Mouse (Mus musculus) midbrain, embryonic 15.5 days (tissue): ENCODE measurements at regions not wholly inside any gene's neighbourhood (a gene's known extent, or its start where the extent isn't known, plus 50 kb on each side); places are given as distances from the start of the nearest gene placed in this dataset.

Source experiments
- ATAC-seq: fragments of 200-750 bp; cut with Nextera tagmentation; replicated peaks from 2 replicates; pipeline ENCODE4 v1.8.0; 2017; ENCODE audit warnings: moderate TSS enrichment
- H3K27ac ChIP-seq: fragments of 300-500 bp; sonication (generic); 2 replicates; pipeline ENCODE4 v1.5.1; 2015; ENCODE audit warnings: mild to moderate bottlenecking, inconsistent platforms
- H3K27me3 ChIP-seq: fragments of 300-500 bp; sonication (generic); replicated peaks from 2 replicates; pipeline ENCODE4 v1.6.1; 2015; ENCODE audit warnings: inconsistent platforms
- H3K36me3 ChIP-seq: fragments of 300-500 bp; sonication (generic); replicated peaks from 2 replicates; pipeline ENCODE4 v1.6.1; 2015; ENCODE audit warnings: inconsistent platforms
- H3K4me1 ChIP-seq: fragments of 300-500 bp; sonication (generic); 2 replicates; pipeline ENCODE4 v1.6.1; 2015; ENCODE audit warnings: inconsistent platforms
- H3K4me2 ChIP-seq: fragments of 300-500 bp; sonication (generic); 2 replicates; pipeline ENCODE4 v1.6.1; 2015; ENCODE audit warnings: inconsistent platforms, mild to moderate bottlenecking, moderate library complexity
- H3K4me3 ChIP-seq: fragments of 300-500 bp; sonication (generic); 2 replicates; pipeline ENCODE4 v1.5.1; 2015; ENCODE audit warnings: mild to moderate bottlenecking, inconsistent platforms
- H3K9ac ChIP-seq: fragments of 300-500 bp; sonication (generic); 2 replicates; pipeline ENCODE4 v1.6.1; 2015; ENCODE audit warnings: mild to moderate bottlenecking, inconsistent platforms
- H3K9me3 ChIP-seq: fragments of 300-500 bp; sonication (generic); 2 replicates; pipeline ENCODE4 v1.6.1; 2016; ENCODE audit warnings: inconsistent platforms
- WGBS: fragments of 180-500 bp; shearing (Covaris S2); methylation state at CpG from one replicate; pipeline ENCODE4 v1.1.7; 2015; ENCODE audit warnings: mixed read lengths; 5-methylcytosine and 5-hydroxymethylcytosine counted together

DNA sequence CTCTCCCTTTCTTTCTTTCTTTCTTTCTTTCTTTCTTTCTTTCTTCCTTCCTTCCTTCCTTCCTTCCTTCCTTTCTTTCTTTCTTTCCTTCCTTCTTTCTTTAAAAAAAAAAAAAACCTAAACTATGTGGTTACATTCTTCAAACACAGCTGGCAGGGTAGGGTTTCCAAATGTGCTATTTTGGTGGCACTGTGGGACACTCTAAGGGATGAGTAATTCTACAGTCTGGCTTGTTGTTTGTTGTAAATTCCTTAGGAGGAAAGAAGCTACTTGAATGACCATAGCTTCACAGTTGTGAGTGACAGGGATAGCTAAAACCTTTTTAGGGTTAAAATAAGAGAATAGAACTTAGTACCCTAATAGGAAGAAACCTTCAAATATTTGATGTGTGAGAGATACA is 342.4 kb downstream of the Osr1 start:
- no peaks in the 10 kb centered on the region for H3K9me3 ChIP-seq
- no peak overlapping the region for H3K27ac ChIP-seq
- no peaks in the 10 kb centered on the region for H3K36me3 ChIP-seq
- H3K4me1 ChIP-seq: no peaks in the 10 kb centered on the region
- no peaks in the 10 kb centered on the region for H3K27me3 ChIP-seq
- ATAC-seq: no peak
- no peak overlapping the region for H3K9ac ChIP-seq
- H3K4me2 ChIP-seq: no peak overlapping the region
- H3K4me3 ChIP-seq: no peak overlapping the region

DNA sequence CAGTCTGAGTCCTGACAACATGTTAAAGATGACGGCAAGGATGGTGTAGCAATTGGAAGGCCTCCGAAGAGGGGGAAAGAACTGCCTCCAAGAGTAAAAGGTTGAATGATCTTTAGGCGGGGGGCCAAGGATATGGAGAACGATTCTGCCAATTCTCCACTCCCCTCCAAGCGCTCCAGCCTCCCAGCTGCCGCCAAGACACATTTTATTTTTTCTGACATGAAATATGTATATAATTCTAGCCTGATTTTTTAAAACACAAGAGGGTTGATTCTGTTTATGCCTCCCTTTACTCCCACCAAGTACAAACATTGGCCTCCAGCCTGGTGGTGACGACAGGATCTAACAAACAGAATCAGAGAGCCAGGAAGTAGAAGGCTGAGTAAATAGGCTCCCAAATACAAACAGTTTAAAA is 345.8 kb downstream of the Osr1 start:
- Histone ChIP-seq H3K27me3 (no peaks in the 10 kb centered on the region), H3K36me3 (no peaks in the 10 kb centered on the region), H3K9ac (no peak overlapping the region), H3K4me2 (no peak overlapping the region), H3K4me1 (no peaks in the 10 kb centered on the region), H3K4me3 (no peak overlapping the region), H3K27ac (no peak overlapping the region), H3K9me3 (no peaks in the 10 kb centered on the region)
- no peak for ATAC-seq
- WGBS: 79% methylated on average over 7 of the region's 7 CpGs

DNA sequence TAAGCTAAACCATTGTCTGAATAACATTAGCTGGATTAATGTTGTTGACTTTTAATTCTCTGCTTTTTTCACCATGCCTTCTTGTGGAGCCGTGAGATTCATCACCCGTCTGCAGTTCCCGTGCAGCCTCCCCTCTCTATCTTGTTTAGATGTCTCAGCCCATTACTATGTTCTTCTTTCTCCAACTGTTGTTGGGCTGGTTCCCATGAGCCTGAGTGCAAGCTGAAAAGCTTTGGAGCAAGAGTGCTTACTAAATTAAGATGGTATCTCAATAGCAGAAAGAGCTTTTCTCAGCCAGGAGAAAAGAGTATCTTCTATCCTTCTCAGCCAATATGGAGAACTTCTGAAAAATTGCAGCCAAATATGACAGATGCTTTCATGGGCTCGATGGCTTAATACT is 348.1 kb downstream of the Osr1 start:
- no peak overlapping the region for H3K4me2 ChIP-seq
- no peaks in the 10 kb centered on the region for H3K4me1 ChIP-seq
- ATAC-seq: no peak
- H3K27ac ChIP-seq: no peak overlapping the region
- H3K4me3 ChIP-seq: no peak overlapping the region
- 76% methylated on average over 4 of the region's 4 CpGs for WGBS
- no peak overlapping the region for H3K9ac ChIP-seq
- no peaks in the 10 kb centered on the region for H3K27me3 ChIP-seq
- H3K9me3 ChIP-seq: no peaks in the 10 kb centered on the region
- no peaks in the 10 kb centered on the region for H3K36me3 ChIP-seq

DNA sequence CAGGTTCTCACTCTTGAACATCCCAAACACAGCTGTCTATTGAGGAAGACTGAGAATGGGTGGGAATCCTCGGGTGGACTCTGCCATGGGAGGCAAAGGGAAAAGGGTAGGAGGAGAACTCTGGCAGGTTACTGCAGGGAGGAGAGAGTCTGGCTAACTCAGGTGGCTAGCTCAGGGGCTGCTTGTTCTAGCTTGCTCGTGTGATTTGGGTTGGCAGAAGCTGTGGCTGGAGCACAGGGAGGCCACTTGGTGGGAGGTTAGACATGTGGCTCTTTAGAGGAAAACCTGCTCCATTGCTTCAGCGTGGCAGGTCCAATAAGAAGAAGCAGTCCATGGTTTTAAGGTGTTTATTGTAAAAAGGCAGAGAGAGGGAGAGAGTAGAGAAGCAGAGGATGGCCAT is 349.1 kb downstream of the Osr1 start:
- Histone ChIP-seq H3K27me3 (no peaks in the 10 kb centered on the region), H3K4me1 (no peaks in the 10 kb centered on the region), H3K27ac (no peak overlapping the region), H3K9ac (no peak overlapping the region), H3K36me3 (no peaks in the 10 kb centered on the region), H3K4me2 (no peak overlapping the region), H3K4me3 (no peak overlapping the region), H3K9me3 (no peaks in the 10 kb centered on the region)
- 75% methylated on average over 3 of the region's 3 CpGs for WGBS
- no peak for ATAC-seq

GRCm38 (mm10) chr12:9919433-9919832 is 349.5 kb downstream of the Osr1 start:
- no peak overlapping the region for H3K4me2 ChIP-seq
- ATAC-seq: no peak
- H3K9ac ChIP-seq: no peak overlapping the region
- H3K4me3 ChIP-seq: no peak overlapping the region
- WGBS: 66% methylated on average over 4 of the region's 4 CpGs
- H3K27ac ChIP-seq: no peak overlapping the region
- H3K4me1 ChIP-seq: no peaks in the 10 kb centered on the region
- H3K36me3 ChIP-seq: no peaks in the 10 kb centered on the region
- no peaks in the 10 kb centered on the region for H3K9me3 ChIP-seq
- H3K27me3 ChIP-seq: no peaks in the 10 kb centered on the region

GRCm38 (mm10) chr12:9920401-9920800 is 350.5 kb downstream of the Osr1 start:
- Histone ChIP-seq H3K27me3 (no peaks in the 10 kb centered on the region), H3K4me2 (no peak overlapping the region), H3K9ac (no peak overlapping the region), H3K4me3 (no peak overlapping the region), H3K36me3 (no peaks in the 10 kb centered on the region), H3K4me1 (no peaks in the 10 kb centered on the region), H3K27ac (no peak overlapping the region), H3K9me3 (no peaks in the 10 kb centered on the region)
- WGBS: 96% methylated on average over 2 of the region's 2 CpGs
- ATAC-seq: no peak

GRCm38 (mm10) chr12:9921591-9922198 is 351.8 kb downstream of the Osr1 start:
- Histone ChIP-seq H3K9me3 (no peaks in the 10 kb centered on the region), H3K4me1 (no peaks in the 10 kb centered on the region), H3K27ac (no peak overlapping the region), H3K4me2 (no peak overlapping the region), H3K4me3 (no peak overlapping the region), H3K9ac (no peak overlapping the region), H3K36me3 (no peaks in the 10 kb centered on the region), H3K27me3 (no peaks in the 10 kb centered on the region)
- ATAC-seq: no peak
- WGBS: 93% methylated on average over 2 of the region's 2 CpGs

GRCm38 (mm10) chr12:9924561-9924960 is 354.6 kb downstream of the Osr1 start:
- Histone ChIP-seq H3K36me3 (no peaks in the 10 kb centered on the region), H3K9me3 (no peaks in the 10 kb centered on the region), H3K4me3 (no peak overlapping the region), H3K4me1 (no peaks in the 10 kb centered on the region), H3K4me2 (no peak overlapping the region), H3K27me3 (no peaks in the 10 kb centered on the region), H3K9ac (no peak overlapping the region), H3K27ac (no peak overlapping the region)
- ATAC-seq: no peak
- WGBS: 87% methylated on average over 3 of the region's 3 CpGs

- Histone ChIP-seq H3K4me2 (no peak overlapping the region), H3K9me3 (no peaks in the 10 kb centered on the region), H3K27ac (no peak overlapping the region), H3K9ac (no peak overlapping the region), H3K4me1 (no peaks in the 10 kb centered on the region), H3K4me3 (no peak overlapping the region), H3K36me3 (no peaks in the 10 kb centered on the region), H3K27me3 (no peaks in the 10 kb centered on the region)
- ATAC-seq: no peak
- 86% methylated on average over 3 of the region's 3 CpGs for WGBS
Measured at GRCm38 (mm10) chr12:9934158-9934557, 364.2 kb downstream of the Osr1 start.

DNA sequence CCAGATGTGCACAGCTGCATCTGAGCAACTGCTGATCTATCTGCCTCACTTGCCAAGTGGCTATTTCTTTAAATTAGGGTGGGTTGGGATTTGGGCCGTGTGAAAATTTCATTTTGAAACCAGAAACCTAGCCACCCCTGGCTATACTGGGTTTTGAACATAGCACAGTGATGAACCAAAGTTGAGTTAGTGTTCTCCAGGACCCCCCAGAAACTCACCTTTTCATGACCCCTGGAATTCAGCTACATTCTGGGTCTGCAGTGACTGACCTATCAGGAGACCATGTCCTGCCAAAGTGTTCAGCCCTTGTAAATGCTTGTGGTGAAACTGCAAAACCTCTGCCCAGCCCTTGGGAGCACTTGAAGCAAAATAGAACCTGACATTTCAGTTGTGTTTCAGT is 371.4 kb downstream of the Osr1 start:
- H3K27me3 ChIP-seq: no peaks in the 10 kb centered on the region
- WGBS: 75% methylated on average over 1 of the region's 1 CpGs
- H3K4me2 ChIP-seq: no peak overlapping the region

GRCm38 (mm10) chr12:9941823-9942222 is 371.9 kb downstream of the Osr1 start:
- Histone ChIP-seq H3K4me2 (no peak overlapping the region), H3K36me3 (no peaks in the 10 kb centered on the region), H3K4me1 (no peaks in the 10 kb centered on the region), H3K4me3 (no peak overlapping the region), H3K27ac (no peak overlapping the region), H3K9ac (no peak overlapping the region), H3K9me3 (no peaks in the 10 kb centered on the region), H3K27me3 (no peaks in the 10 kb centered on the region)
- ATAC-seq: no peak
- WGBS: 86% methylated on average over 3 of the region's 3 CpGs

More for the DNA sequence above, 371.4 kb downstream of the Osr1 start:
- H3K4me3 ChIP-seq: no peak overlapping the region
- no peak overlapping the region for H3K9ac ChIP-seq
- no peak for ATAC-seq
- no peaks in the 10 kb centered on the region for H3K36me3 ChIP-seq
- no peaks in the 10 kb centered on the region for H3K9me3 ChIP-seq
- H3K27ac ChIP-seq: no peak overlapping the region
- H3K4me1 ChIP-seq: no peaks in the 10 kb centered on the region

DNA sequence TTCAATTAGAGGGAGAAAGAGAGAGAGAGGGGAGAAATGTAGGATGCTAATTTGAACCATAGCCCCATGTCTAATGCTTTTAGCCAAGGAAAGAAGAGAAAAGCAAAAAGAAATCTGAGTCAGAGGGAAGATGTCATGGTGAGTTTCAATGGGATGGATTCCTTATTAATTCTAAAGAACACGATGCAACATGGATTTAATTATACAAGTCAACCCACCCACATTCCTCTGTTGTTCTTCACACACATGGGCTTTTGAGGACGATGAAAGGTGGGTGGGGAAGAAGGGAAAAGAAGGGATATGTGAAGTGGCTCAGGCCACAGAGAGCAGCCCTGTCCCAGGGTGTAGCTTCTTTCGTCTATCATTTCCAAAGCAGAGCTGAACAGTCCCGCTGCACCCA is 378.9 kb downstream of the Osr1 start:
- no peak overlapping the region for H3K9ac ChIP-seq

GRCm38 (mm10) chr12:9952372-9952771 is 382.5 kb downstream of the Osr1 start:
- no peaks in the 10 kb centered on the region for H3K36me3 ChIP-seq
- H3K4me3 ChIP-seq: no peak overlapping the region
- no peaks in the 10 kb centered on the region for H3K9me3 ChIP-seq
- H3K27ac ChIP-seq: no peak overlapping the region
- H3K27me3 ChIP-seq: no peaks in the 10 kb centered on the region
- H3K9ac ChIP-seq: no peak overlapping the region
- ATAC-seq: no peak
- WGBS: 91% methylated on average over 2 of the region's 2 CpGs
- H3K4me1 ChIP-seq: no peaks in the 10 kb centered on the region
- no peak overlapping the region for H3K4me2 ChIP-seq

More for the DNA sequence above, 378.9 kb downstream of the Osr1 start:
- H3K36me3 ChIP-seq: no peaks in the 10 kb centered on the region
- H3K27me3 ChIP-seq: no peaks in the 10 kb centered on the region
- H3K27ac ChIP-seq: no peak overlapping the region
- 52% methylated on average over 4 of the region's 4 CpGs for WGBS
- no peak for ATAC-seq
- H3K4me2 ChIP-seq: no peak overlapping the region
- H3K9me3 ChIP-seq: no peaks in the 10 kb centered on the region
- H3K4me1 ChIP-seq: no peaks in the 10 kb centered on the region
- no peak overlapping the region for H3K4me3 ChIP-seq
